Mouse (Mus musculus): ENCODE results near the gene Setx. TPM values are rescaled to one million over a fixed set of nuclear protein-coding genes. Genes with fewer than 3 reads are reported as not detected.
A peak's percentile ranks its signal among the peaks of the same experiment; 100 is the strongest.

Gene Setx
- polyA plus RNA-seq, 1 experiment from 2014 or later, result 13.2 TPM

DNA sequence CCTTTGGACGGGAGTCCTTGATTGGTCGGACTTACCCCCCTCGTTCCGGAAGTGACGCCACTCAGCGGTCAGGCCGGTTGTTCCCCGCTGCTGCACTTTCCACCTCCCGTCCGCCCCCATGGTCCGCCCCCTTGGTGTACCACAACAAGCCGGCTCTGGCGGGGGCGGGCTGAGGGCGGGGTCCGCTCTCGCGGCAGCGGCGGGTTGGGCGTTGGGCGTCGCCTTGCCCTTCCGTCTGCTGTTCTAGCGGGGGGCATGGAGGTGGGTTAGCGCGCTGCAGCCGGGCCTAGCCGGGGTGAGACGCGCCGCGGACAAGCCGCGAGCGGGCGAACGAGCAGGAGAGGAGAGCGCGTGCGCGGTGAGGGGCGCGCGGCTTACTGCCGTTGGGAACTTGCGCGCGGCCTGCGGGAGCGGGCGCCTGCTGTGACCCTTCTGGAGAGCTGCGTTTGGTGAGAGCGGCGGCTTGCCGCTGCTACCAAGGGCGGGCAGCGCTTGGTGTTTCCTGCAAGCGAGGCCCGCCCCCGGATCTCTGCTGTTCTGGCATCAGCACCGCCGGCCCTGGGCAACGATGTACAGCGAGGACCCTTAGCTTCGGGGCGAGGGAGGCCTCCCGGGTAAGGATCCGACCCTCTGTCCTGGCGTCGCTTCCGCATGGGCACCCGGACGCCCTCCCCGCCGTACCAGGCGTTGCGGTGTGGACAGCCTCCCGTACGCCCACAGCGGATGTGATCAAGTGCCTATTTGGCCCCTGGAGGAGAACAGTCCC is 1.1 kb downstream of the Setx start:
- ATAC-seq (peak; percentile 99), DNase-seq (ENCODE audit: low spot score) (peak; percentile 99)
- peak overlapping the region; percentile 83 for H3K4me3 ChIP-seq (ENCODE audit: low read depth, low read length)
- peaks cover 6% of the 10 kb centered on the region for H3K4me1 ChIP-seq (ENCODE audit: control insufficient read depth, insufficient read depth, low read length)
- H3K27me3 ChIP-seq (replicated peaks; ENCODE audit: control insufficient read depth, insufficient read depth, low read length), result no peaks in the 10 kb centered on the region
- H3K4me2 ChIP-seq (ENCODE audit: low read length), result peak overlapping the region; percentile 74
- peak overlapping the region; percentile 89 for H3K9ac ChIP-seq (ENCODE audit: low read length)
- no peaks in the 10 kb centered on the region for H3K9me3 ChIP-seq (replicated peaks; ENCODE audit: control insufficient read depth, low read length)
- whole genome bisulfite sequencing, result under 1% methylated on average over 69 of the region's 81 CpGs
- peaks cover 20% of the 10 kb centered on the region for H3K36me3 ChIP-seq (ENCODE audit: control insufficient read depth, insufficient read depth, low read length)
- peak overlapping the region; percentile 94 for H3K27ac ChIP-seq (ENCODE audit: low read depth, low read length)

DNA sequence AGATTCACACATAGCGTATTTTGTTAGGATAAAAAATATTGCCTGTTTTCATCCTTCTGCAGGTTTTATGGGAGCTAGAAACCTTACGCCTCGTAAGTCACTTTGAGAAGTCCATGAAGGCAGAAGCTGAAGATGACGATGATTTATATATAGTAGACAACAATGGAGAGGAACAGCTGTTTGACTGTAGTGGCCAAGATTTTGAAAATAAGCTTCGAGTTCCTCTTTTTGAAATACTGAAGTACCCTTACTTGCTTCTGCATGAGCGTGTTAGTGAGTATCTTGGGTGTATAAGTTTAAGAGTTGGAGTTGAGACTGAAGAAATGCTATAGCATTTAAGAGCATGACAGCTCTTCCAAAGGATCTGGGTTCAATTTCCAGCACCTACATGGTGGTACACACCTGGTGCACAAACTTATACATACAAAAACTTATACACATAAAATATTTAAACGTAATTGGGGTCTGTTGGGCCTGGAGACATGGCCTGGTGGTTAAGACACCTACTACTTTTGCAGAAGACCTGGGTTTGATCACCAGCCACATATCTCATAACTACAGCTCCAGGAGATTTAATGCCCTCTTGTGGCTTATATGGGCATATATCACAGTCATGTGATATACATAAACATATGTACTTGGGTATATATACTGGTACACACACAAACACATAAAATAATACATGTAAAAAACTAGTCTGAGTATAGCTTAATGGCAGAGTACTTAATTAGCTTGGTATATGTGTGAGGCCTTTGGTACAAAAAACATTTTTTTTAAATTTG is 6.3 kb downstream of the Setx start:
- Histone ChIP-seq H3K36me3 (ENCODE audit: control insufficient read depth, insufficient read depth, low read length) (peaks cover 51% of the 10 kb centered on the region), H3K4me3 (ENCODE audit: low read depth, low read length) (no peak overlapping the region), H3K9me3 (replicated peaks; ENCODE audit: control insufficient read depth, low read length) (no peaks in the 10 kb centered on the region), H3K4me2 (ENCODE audit: low read length) (no peak overlapping the region), H3K4me1 (ENCODE audit: control insufficient read depth, insufficient read depth, low read length) (peaks cover 6% of the 10 kb centered on the region), H3K27me3 (replicated peaks; ENCODE audit: control insufficient read depth, insufficient read depth, low read length) (no peaks in the 10 kb centered on the region), H3K27ac (ENCODE audit: low read depth, low read length) (no peak overlapping the region), H3K9ac (ENCODE audit: low read length) (no peak overlapping the region)
- WGBS, result 95% methylated on average over 7 of the region's 7 CpGs
- ATAC-seq, result no peak
- DNase-seq (ENCODE audit: low spot score), result no peak

DNA sequence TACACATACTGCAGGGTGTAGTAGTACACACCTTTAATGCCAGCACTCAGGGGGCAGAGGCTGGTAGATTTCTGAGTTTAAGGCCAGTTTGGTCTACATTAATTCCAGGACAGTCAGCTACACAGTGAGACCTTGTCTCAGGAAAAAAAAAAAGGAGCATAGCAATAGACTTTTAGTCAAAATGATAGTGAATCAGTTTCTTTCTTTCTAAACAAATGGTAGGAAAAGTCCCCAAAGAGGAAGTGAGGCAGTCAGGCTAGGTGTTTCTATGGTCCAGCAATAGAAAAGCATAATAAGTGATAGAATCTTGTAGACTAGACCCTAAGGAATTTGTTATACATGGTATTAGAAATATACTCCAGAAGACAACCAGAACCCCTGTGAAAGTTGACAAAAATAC is 11.2 kb downstream of the Setx start:
- H3K36me3 ChIP-seq (ENCODE audit: control insufficient read depth, insufficient read depth, low read length), result peaks cover 58% of the 10 kb centered on the region

DNA sequence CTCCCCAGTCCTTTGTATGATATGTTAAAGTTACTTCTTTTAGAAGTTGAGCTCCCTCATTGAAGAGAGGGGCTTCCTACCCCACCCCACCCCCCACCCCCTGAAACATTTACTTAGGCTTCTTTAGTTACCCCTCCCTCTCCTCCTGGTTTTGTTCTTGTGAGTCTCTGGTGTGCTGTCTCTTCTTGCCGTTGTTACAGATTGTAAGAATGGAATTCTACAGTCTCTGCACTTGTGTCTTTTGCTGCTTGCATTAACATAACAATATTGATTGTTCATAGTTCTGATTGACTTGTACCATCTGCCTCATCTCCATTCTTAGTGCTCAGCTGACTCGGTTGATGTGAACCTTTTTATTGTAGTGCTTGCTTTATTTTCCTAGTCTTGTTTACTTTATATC is 28.0 kb downstream of the Setx start:
- Histone ChIP-seq H3K9ac (ENCODE audit: low read length) (no peak overlapping the region), H3K4me2 (ENCODE audit: low read length) (no peak overlapping the region), H3K9me3 (replicated peaks; ENCODE audit: control insufficient read depth, low read length) (no peaks in the 10 kb centered on the region), H3K27ac (ENCODE audit: low read depth, low read length) (no peak overlapping the region), H3K4me3 (ENCODE audit: low read depth, low read length) (no peak overlapping the region), H3K4me1 (ENCODE audit: control insufficient read depth, insufficient read depth, low read length) (no peaks in the 10 kb centered on the region), H3K36me3 (ENCODE audit: control insufficient read depth, insufficient read depth, low read length) (peaks cover 82% of the 10 kb centered on the region), H3K27me3 (replicated peaks; ENCODE audit: control insufficient read depth, insufficient read depth, low read length) (no peaks in the 10 kb centered on the region)
- DNase-seq (ENCODE audit: low spot score), result no peak
- ATAC-seq, result no peak
- WGBS, result 79% methylated on average over 2 of the region's 2 CpGs

More for the DNA sequence above, 11.2 kb downstream of the Setx start:
- Histone ChIP-seq H3K27me3 (replicated peaks; ENCODE audit: control insufficient read depth, insufficient read depth, low read length) (no peaks in the 10 kb centered on the region), H3K27ac (ENCODE audit: low read depth, low read length) (no peak overlapping the region), H3K9me3 (replicated peaks; ENCODE audit: control insufficient read depth, low read length) (no peaks in the 10 kb centered on the region), H3K4me1 (ENCODE audit: control insufficient read depth, insufficient read depth, low read length) (no peaks in the 10 kb centered on the region), H3K4me2 (ENCODE audit: low read length) (no peak overlapping the region), H3K4me3 (ENCODE audit: low read depth, low read length) (no peak overlapping the region), H3K9ac (ENCODE audit: low read length) (no peak overlapping the region)
- no peak for DNase-seq (ENCODE audit: low spot score)
- no peak for ATAC-seq

DNA sequence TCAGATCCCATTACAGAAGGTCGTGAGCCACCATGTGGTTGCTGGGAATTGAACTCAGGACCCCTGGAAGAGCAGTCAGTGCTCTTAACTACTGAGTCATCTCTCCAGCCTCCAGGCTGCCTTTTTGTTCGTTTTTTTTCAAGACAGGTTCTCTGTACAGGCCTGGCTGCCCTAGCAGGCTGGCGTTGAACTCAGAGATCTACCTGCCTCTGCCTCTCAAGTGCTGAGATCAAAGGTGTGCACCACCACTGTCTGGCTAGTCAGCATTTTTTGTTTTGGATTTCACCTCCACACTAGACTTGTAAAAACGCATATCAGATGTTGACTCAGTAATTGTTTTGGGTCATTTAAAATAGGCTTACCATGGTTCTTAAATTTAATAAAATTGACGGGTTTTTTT is 44.1 kb downstream of the Setx start:
- Histone ChIP-seq H3K9ac (ENCODE audit: low read length) (no peak overlapping the region), H3K27me3 (replicated peaks; ENCODE audit: control insufficient read depth, insufficient read depth, low read length) (no peaks in the 10 kb centered on the region), H3K9me3 (replicated peaks; ENCODE audit: control insufficient read depth, low read length) (no peaks in the 10 kb centered on the region), H3K4me3 (ENCODE audit: low read depth, low read length) (no peak overlapping the region), H3K4me2 (ENCODE audit: low read length) (no peak overlapping the region), H3K27ac (ENCODE audit: low read depth, low read length) (no peak overlapping the region), H3K4me1 (ENCODE audit: control insufficient read depth, insufficient read depth, low read length) (no peaks in the 10 kb centered on the region), H3K36me3 (ENCODE audit: control insufficient read depth, insufficient read depth, low read length) (peaks cover 80% of the 10 kb centered on the region)
- 98% methylated on average over 5 of the region's 5 CpGs for WGBS
- DNase-seq (ENCODE audit: low spot score) (no peak), ATAC-seq (no peak)

DNA sequence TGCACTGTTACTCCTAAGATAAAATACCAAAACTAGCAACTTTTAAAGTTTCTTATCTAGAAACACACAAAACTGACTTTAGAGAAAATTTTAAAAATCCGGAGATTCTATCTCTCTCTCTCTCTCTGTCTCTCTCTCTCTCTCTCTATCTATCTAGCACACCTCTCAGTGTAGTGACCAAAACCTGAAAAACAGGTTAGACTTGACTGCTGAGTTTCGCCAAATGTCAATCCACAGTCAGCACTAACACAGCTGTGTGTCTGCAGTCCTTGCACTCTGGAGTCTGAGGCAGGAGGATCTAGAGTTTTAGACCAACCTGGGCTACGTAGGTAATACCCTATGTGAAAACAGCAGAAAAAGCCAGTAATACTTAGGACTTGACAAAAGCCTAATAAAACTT is 50.9 kb downstream of the Setx start:
- no peaks in the 10 kb centered on the region for H3K27me3 ChIP-seq (replicated peaks; ENCODE audit: control insufficient read depth, insufficient read depth, low read length)
- H3K4me2 ChIP-seq (ENCODE audit: low read length), result no peak overlapping the region
- no peaks in the 10 kb centered on the region for H3K4me1 ChIP-seq (ENCODE audit: control insufficient read depth, insufficient read depth, low read length)
- no peak overlapping the region for H3K4me3 ChIP-seq (ENCODE audit: low read depth, low read length)
- no peak overlapping the region for H3K27ac ChIP-seq (ENCODE audit: low read depth, low read length)
- ATAC-seq (no peak), DNase-seq (ENCODE audit: low spot score) (no peak)
- peaks cover 94% of the 10 kb centered on the region for H3K36me3 ChIP-seq (ENCODE audit: control insufficient read depth, insufficient read depth, low read length)
- no peaks in the 10 kb centered on the region for H3K9me3 ChIP-seq (replicated peaks; ENCODE audit: control insufficient read depth, low read length)
- no peak overlapping the region for H3K9ac ChIP-seq (ENCODE audit: low read length)
- 98% methylated on average over 3 of the region's 3 CpGs for WGBS

DNA sequence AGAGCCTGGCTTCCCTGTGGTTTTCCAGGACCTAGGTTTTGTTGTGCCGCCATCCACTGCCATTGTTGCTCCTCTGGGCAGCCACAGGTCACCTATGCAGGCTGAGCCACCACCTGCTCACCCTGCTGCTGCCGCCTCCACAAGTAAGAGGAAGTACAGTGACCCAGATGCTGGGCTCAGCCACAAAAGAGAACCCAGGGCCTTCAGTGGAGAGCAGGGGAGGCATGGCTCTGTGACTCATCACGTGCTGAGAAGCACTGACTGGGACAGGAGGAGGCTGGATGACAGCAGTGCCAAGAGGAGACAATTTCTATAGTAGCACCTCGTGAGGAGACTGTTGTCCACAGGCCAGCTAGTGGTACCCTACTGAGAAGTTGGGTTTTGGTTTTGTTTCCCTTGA is 55.8 kb downstream of the Setx start:
- H3K4me3 ChIP-seq (ENCODE audit: low read depth, low read length), result no peak overlapping the region
- ATAC-seq, result no peak
- H3K36me3 ChIP-seq (ENCODE audit: control insufficient read depth, insufficient read depth, low read length), result peaks cover 77% of the 10 kb centered on the region
- no peaks in the 10 kb centered on the region for H3K9me3 ChIP-seq (replicated peaks; ENCODE audit: control insufficient read depth, low read length)
- no peaks in the 10 kb centered on the region for H3K27me3 ChIP-seq (replicated peaks; ENCODE audit: control insufficient read depth, insufficient read depth, low read length)
- no peak overlapping the region for H3K27ac ChIP-seq (ENCODE audit: low read depth, low read length)
- H3K4me2 ChIP-seq (ENCODE audit: low read length), result no peak overlapping the region
- no peak overlapping the region for H3K9ac ChIP-seq (ENCODE audit: low read length)
- DNase-seq (ENCODE audit: low spot score), result no peak
- 88% methylated on average over 4 of the region's 4 CpGs for WGBS
- H3K4me1 ChIP-seq (ENCODE audit: control insufficient read depth, insufficient read depth, low read length), result no peaks in the 10 kb centered on the region

DNA sequence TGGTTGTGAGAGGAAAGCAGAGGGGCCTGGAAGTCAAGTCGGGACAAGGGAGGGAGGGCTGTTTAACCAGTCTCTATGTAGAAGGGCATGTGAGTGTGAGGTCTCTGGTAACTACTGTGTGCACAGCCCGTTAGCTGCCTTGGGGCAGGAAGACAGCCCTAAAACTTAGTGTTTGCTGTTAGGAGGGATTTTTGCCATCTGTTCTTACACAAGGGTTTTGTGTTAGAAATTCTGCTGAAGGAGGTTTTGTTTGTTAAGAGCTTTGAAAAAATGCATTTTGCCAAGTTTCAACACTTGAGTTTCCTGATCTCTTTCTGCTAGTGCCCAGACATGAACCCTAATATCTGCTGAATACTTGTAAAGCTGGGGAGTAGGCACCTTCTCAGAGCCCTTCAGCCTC is 57.1 kb downstream of the Setx start:
- Histone ChIP-seq H3K9me3 (replicated peaks; ENCODE audit: control insufficient read depth, low read length) (no peaks in the 10 kb centered on the region), H3K27ac (ENCODE audit: low read depth, low read length) (no peak overlapping the region), H3K4me2 (ENCODE audit: low read length) (no peak overlapping the region), H3K4me1 (ENCODE audit: control insufficient read depth, insufficient read depth, low read length) (no peaks in the 10 kb centered on the region), H3K9ac (ENCODE audit: low read length) (no peak overlapping the region), H3K4me3 (ENCODE audit: low read depth, low read length) (no peak overlapping the region), H3K36me3 (ENCODE audit: control insufficient read depth, insufficient read depth, low read length) (peaks cover 66% of the 10 kb centered on the region), H3K27me3 (replicated peaks; ENCODE audit: control insufficient read depth, insufficient read depth, low read length) (no peaks in the 10 kb centered on the region)
- WGBS, result 92% methylated on average over 2 of the region's 2 CpGs
- ATAC-seq, result no peak
- no peak for DNase-seq (ENCODE audit: low spot score)

DNA sequence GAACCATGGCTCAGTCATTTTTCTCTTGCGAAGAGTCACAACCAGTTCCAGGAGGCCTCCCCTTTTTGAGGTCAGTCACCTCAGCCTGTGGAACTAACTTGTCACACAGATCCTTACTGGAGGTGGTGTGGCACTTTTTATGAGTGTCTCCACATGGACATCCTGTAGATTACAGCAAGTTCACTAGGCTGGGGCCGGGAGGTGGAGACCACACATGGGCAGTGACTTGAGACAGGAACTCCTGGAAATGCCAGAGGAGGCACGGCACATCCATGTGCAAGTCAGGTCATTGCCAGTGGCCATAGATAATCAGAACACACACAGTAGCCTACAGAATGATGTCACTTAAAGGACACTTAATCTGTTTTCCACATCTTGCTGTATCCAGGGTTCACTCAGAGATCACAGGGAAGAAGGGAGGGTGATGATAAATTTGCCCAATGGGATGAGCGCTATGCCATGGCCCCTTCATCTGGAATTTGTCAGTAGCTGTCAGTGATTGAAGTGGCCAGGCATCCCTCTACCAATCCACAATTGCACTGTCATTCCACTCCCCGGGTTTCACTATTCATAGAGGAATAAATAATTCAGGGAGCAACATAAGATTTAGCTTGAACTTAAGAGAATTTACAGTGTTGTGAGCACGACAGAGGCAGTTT is 59.4 kb downstream of the Setx start:
- Histone ChIP-seq H3K4me3 (ENCODE audit: low read depth, low read length) (no peak overlapping the region), H3K4me2 (ENCODE audit: low read length) (no peak overlapping the region), H3K27ac (ENCODE audit: low read depth, low read length) (no peak overlapping the region), H3K36me3 (ENCODE audit: control insufficient read depth, insufficient read depth, low read length) (peaks cover 43% of the 10 kb centered on the region), H3K4me1 (ENCODE audit: control insufficient read depth, insufficient read depth, low read length) (no peaks in the 10 kb centered on the region), H3K9me3 (replicated peaks; ENCODE audit: control insufficient read depth, low read length) (no peaks in the 10 kb centered on the region), H3K27me3 (replicated peaks; ENCODE audit: control insufficient read depth, insufficient read depth, low read length) (no peaks in the 10 kb centered on the region), H3K9ac (ENCODE audit: low read length) (no peak overlapping the region)
- ATAC-seq, result no peak
- 87% methylated on average over 6 of the region's 6 CpGs for WGBS
- no peak for DNase-seq (ENCODE audit: low spot score)
